Mouse (Mus musculus) hematopoietic stem cell, adult 5-6 weeks (primary cell): ENCODE data around the gene Ifi205. TPM values are rescaled to one million over a fixed set of nuclear protein-coding genes. Genes with fewer than 3 reads are reported as not detected.
"Not testable (repeated sequence)": the region's sequence is repeated elsewhere in the genome, so short reads cannot be mapped to it uniquely, and the experiment has no call there.

ENCODE experiments used
- ATAC-seq, 2 experiments: fragments of 125-278 bp in 1 of 2; replicated peaks in 1 of 2; 2 replicates each; pipeline ENCODE4 v1.8.0; 2016 to 2017; ENCODE audit warnings: inconsistent platforms in 2 of 2, mild to moderate bottlenecking in 2 of 2, moderate number of reproducible peaks in 2 of 2, low read depth in 1 of 2, moderate TSS enrichment in 1 of 2; ENCODE audit not compliant: low FRiP score in 2 of 2, poor library complexity in 2 of 2, severe bottlenecking in 2 of 2, insufficient read depth in 1 of 2, low TSS enrichment in 1 of 2
- total RNA-seq: library from RNA; stranded (forward); fragments of 172-1452, 232-1000 nt; gene quantifications from 2 replicates; pipeline ENCODE4 v1.2.3, GENCODE M21; 2017

Gene Ifi205
- total RNA-seq, 1 experiment from 2014 or later: 4.3 TPM

- ATAC-seq: no peak
Observed at GRCm38 (mm10) chr1:173995003-173995402, 36.6 kb downstream of the Ifi205 start.

- ATAC-seq: not testable (repeated sequence)
Observed at GRCm38 (mm10) chr1:173982694-173983305, 48.8 kb downstream of the Ifi205 start, which contains the start of gene Ifi202b. Ifi202b (minus strand) TSS chr1:173982744.

GRCm38 (mm10) chr1:173981038-173981437 is 50.6 kb downstream of the Ifi205 start:
- not testable (repeated sequence) for ATAC-seq

GRCm38 (mm10) chr1:173977622-173978021 is 54.0 kb downstream of the Ifi205 start:
- ATAC-seq: peak; percentile 87 to 92

GRCm38 (mm10) chr1:173973111-173973510 is 58.5 kb downstream of the Ifi205 start:
- no peak for ATAC-seq

Other genes starting within 250 kb of the Ifi205 start
- gene Ifi211, start 118.8 kb downstream of the Ifi205 start, total RNA-seq: 4.3 TPM in 1 of 2 replicates, not detected in the other
- 280 and 342 TPM in 2 replicates for gene Mndal, start 89.3 kb downstream of the Ifi205 start, total RNA-seq
- 158 and 228 TPM in 2 replicates for gene Ifi203, start 89.1 kb downstream of the Ifi205 start, total RNA-seq
- gene Ifi202b, start 49.1 kb downstream of the Ifi205 start, total RNA-seq: not detected in 2 replicates
- 0.13 TPM in 1 of 2 replicates, not detected in the other for gene Olfr433, start 8.9 kb upstream of the Ifi205 start, total RNA-seq
- gene Olfr432, start 17.4 kb upstream of the Ifi205 start, total RNA-seq: not detected in 2 replicates
- not detected in 2 replicates for gene Olfr430, start 34.8 kb upstream of the Ifi205 start, total RNA-seq
- gene Olfr429, start 52.5 kb upstream of the Ifi205 start, total RNA-seq: not detected in 2 replicates
- not detected in 2 replicates for gene Olfr427, start 65.1 kb upstream of the Ifi205 start, total RNA-seq
- gene Olfr231, start 89.4 kb upstream of the Ifi205 start, total RNA-seq: not detected in 2 replicates
- gene Olfr424, start 99.7 kb upstream of the Ifi205 start, total RNA-seq: not detected in 2 replicates
- gene Olfr420, start 123.8 kb upstream of the Ifi205 start, total RNA-seq: not detected in 2 replicates
- 2.4 and 11.4 TPM in 2 replicates for gene Spta1, start 141.0 kb upstream of the Ifi205 start, total RNA-seq
- not detected in 2 replicates for gene Olfr419, start 220.3 kb upstream of the Ifi205 start, total RNA-seq